Mouse (Mus musculus) common myeloid progenitor, adult 5-6 weeks (primary cell): ENCODE results near the gene Prr22. TPM values are rescaled to one million over a fixed set of nuclear protein-coding genes. Genes with fewer than 3 reads are reported as not detected.

Experiments used
- ATAC-seq: replicated peaks from 2 replicates; pipeline ENCODE4 v1.8.0; 2016; ENCODE audit warnings: low read depth, mild to moderate bottlenecking, moderate TSS enrichment, inconsistent platforms; ENCODE audit not compliant: poor library complexity, severe bottlenecking
- total RNA-seq: library from RNA; stranded (forward); fragments of 200-1000, 187-1606 nt; gene quantifications from 2 replicates; pipeline ENCODE4 v1.2.3, GENCODE M21; 2017

Gene Prr22
- total RNA-seq: 0.15 TPM in 1 of 2 replicates, not detected in the other

DNA sequence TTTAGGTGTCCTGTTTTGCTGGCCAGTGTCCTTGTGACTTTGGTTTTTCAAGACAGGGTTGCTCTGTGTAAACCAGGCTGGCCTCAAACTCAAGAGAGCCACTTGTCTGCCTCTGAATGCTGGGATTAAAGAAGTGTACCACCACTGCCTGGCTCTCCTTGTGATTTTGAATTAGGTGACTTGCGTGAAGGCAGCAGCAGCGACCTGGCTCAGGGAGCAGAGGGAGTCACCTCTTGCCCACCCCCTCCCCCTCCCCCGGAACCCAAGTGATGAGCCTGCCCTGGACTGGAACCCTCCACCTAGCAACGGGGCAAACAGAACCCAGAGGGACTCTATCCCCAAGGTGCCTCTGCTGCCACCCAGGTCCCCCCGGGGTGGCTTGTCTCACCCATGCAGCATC lies at the start of gene Prr22:
Gene Prr22 (plus strand): TSS at position 301 of the 400 bp plus-strand sequence.
- ATAC-seq: no peak

DNA sequence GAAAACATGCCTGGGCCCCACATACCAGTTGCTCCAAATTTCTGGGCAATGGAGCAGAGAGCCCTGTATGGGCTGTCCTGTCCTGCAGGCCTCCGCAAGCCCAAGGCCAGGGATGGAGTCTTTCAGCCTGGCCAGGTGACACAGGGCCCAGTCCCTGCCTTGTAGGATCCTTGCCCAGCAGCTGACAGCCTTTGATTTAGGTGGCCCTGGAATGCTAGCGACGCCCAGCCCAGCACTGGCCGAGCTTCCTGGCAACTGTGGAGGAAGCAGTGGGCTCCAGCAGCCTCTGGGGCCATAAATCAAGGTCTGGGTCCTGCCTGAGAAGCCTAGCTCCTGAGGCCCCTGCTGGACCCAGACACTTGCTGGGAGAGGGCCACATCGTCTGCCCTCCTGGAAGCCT lies 47.6 kb upstream of the Prr22 start:
- no peak for ATAC-seq

DNA sequence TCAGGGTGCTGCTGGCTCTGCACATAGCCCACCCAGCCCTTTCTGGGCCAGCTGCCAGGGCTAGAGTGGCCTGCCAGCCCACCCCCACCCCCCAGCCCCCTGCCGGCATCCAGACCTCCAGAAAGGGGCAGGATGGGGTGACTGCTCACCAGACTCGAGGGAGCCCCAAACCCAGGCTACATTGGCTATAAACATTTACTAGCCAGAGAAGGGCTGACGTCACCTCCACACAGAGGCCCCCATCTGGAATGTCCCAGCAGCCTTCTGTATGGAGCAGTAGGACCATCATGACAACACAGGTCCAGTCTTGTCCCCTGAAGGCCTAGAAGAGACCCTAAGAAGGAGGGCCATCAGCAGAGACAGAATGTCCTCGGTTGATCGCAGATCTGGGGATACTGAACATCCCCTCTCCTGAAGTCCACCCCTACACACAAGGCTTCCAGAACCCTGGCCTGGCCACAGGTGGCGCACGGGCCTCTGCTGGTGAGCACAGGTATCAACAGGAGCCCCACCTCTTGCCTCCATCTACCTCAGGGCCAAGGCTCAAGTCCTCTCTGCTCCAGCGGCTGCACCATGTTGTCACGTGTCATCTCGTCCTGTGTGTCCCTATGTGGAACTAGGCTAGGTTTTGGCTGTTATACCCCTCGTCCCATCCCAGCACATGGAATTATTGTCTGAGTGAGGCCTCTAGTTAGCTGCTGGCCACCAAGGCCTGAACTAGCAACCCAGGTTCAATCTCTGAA lies 46.5 kb upstream of the Prr22 start:
- no peak for ATAC-seq

DNA sequence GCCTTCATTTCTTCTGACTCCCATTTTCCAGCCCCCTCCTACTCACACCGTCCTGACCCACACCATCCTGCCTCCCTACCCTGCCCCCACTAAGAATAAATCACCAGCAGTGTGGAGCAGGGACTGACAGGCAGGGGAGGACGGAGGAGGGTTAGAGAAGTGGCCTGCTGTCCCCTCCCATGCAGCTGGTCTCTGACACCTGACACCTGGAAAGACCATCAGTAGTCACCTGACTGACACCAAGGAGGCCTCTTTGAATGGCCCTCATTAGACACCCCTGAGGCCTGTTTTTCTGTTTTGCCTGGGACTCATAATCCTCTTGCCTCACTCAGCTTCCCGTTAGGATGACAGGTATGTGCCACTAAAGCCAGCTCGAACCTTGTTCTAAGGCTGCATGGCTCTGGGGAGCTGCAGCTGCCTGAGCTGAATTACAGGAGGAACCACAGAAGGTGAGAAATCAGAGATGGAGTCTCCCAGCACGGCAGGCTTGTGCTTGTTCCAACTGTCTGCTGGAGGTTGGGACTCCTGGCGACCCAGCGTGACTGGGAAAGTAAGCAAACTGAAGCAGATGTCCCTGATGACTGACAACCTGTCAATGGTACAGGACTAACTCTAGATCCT lies 42.9 kb upstream of the Prr22 start:
- ATAC-seq: no peak

DNA sequence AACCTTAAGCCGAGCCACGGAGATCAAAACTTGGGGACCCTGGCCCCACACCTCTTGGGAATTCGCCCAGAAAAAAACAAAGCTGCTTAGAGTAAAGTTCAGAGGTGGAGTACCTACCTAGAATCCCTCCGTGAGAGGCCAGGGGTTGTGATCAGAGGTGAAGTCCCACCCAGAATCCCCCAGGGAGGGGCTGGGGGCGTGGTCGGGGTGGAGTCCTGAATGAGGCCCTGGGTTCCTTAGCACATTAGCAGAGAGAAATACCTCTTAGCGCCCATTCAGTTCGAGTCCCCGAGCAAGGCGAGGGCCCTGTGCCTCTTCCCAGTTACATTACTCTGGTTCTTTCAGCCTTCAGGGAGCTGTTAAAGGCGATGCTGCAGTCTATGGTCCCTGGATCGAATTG lies 42.4 kb upstream of the Prr22 start:
- no peak for ATAC-seq

DNA sequence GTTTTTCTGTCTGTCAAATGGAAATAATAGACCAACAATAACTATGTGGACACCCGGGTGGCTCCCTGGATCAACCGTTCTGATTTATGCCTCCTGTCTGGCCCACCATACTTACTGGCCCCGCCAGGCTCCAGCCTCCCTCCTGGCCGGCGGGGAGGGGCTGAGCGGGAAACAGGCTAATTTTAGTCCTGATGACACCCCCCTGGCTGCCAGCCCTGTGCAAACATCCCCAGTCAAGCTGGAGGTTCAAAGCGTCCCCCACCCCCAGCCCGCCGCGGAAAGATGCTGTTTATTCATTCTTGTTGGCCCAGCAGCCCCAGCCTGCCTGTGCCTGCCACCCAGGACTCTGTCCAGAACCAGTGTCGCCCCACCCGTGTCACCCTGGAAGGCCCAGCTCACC lies 41.9 kb upstream of the Prr22 start:
- ATAC-seq: no peak

DNA sequence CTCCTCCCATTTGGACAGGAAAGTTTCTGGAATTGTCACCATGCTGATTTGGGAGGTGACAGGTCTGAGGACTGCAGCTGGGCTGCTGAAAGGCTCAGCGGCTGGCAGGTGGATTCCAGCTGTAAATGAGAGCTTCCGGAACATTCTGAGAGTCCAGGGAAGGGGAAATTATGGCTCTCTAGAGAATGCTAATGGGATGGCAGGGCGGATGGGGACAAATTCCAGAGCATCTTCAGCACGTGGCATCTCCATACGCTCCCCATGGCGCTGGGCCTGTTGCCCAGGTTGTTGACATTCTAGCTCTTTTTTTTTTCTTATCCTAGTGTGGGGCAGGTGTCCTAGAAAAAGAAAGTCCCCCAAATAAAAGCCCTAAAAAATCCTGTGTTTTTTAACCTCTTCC lies 40.9 kb upstream of the Prr22 start:
- no peak for ATAC-seq

DNA sequence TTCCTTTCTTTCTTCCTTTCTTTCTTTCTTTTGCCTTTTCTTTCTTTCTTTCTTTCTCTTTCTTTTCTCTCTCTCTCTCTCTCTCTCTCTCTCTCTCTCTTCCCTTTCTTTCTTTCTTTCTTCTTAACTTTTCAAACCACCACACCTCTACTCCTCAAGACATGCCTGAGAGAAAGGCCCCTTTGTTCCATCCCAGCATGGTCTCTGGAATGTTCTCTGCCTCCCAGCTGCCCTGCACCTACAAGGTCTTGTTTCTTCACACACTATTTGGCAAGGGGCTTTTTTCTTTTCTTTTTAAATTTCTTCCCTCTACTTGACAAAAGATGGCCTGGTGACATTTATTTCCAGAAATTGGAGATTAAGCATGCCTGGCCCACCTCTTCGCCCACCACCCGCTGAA lies 40.4 kb upstream of the Prr22 start:
- ATAC-seq: no peak

DNA sequence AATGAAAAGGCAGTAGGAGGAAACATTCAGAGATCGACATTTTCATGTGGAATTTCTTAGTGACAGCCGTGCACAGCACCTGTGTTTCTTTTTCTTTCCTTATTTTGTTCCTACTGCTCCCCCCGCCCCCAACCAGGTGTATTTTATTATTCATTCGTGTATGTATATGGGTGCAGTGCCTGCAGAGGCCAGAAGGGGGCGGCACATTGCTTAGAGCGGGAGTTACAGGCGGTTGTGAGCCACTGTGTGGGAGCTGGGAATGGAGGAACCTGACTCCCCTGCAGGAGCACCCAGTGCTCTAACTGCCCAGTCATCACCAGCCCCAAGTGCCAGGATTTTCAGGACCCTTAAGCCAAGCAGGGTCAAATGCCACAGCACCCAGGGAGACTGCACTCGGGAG lies 33.5 kb upstream of the Prr22 start:
- peak; percentile 30; the same call in 1 of the 2 replicates for ATAC-seq

DNA sequence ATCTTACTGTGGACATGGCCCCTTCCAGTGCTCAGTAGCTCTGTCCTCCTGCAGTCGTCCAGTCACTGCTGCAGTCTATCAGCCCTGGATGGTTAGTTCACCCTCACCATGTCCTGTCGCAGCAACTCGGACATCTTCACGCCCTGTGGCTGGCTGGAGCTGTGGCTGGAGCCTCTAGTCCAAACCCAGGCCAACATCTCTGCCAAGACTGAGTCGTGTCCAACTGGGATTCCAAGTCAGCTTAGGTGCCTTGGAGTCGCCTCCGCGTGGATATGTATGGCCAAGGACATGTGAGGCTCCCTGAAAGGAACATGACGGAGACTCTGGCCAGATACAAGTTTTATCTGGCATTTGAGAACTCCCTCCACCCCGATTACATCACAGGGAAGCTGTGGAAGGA lies 31.8 kb upstream of the Prr22 start:
- no peak for ATAC-seq

DNA sequence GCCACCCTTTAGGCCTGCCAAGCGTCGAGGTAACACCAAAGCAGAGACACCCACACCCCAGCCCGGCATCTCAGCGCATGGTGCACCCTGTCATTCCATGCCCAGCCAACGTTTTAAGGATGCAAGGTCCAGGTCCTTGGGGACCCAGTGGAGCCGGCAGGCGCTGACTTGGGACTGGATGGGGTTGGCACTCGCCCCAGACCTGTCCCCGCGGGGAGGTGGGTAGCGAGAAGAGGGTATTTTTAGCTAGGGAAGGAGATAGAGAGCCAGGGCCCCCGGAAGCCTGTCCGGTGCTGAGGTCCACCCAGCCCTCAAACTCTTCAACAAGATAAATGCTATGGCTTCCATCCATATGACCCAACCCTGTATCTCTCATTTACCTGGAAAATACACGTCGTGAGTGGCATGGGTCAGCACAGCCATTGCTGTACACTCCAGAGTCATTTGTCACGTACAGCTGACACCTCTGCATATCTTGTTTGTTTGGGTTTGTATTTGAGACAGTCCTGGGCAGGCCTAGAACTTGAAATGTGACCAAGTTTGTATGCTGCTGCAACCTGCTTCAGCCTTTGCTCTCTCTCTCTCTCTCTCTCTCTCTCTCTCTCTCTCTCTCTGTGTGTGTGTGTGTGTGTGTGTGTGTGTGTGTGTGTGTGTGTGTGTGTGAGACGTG lies 29.8 kb upstream of the Prr22 start:
- ATAC-seq: no peak

DNA sequence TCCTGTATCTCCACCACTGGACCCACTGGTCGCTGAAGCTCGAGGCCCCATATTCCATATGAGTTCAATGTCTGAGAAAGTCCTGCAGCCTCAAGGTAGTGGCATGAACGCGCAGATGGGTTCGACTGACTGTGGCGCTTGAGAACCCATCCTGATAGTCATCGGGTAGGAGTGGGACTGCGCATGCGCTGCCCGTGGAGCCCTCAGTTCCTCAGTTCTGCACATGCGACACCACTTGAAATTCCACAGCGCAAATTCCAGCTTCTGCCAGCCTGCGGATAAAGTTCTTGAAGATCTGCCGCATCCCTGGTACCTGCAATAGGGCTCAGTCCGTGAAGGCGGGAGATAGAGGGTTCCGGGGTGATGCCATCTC lies 29.3 kb upstream of the Prr22 start:
- no peak for ATAC-seq

DNA sequence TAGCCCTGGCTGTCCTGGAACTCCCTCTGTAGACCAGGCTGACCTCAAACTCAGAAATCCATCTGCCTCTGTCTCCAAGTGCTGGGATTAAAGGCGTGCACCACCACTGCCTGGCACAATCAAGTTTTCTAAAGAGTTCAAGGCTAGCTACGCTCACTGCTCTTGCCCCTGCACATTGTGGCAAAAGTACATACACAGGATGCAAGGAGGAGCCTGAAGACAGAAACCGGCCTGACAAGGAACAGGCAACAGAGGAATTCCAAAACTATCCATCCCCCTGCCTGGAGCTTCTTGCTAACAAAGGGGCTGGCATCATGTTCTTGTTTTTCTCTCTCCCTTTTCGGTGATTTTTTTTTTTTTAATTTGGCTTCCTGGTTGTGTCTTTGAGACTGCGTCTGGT lies 25.9 kb upstream of the Prr22 start:
- no peak for ATAC-seq

DNA sequence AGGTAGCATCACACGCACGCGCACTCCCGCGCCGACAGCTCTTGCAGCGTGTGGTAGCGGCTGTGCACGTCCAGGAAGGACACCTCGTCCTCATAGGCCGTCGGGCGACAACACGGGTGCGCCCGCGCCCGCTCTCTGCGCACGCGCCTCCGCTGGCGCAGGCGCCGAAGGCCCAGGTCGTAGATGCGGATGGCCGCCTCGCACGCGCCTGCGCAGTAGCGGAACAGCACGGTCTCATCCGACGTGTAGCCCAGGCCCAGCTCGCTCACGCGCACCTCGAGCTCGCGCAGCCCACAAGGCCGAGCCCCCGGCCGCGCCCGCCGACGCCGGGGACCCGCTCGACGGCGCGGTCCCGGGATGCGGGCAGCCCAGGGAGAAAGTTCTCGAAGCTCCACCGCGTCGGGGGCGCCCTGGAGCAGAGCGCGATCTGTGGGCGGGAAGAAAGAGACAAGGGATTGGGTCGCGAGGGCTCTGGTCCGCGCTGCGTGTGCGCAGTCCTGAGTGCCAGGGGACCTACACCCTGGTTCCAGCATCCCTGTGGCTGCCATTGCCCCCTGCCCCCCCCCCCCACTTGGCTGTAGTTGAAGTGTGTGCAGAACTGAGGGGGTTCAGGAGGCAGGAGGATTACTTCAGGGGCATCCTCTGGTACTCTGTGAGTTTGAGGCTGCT lies 18.5 kb upstream of the Prr22 start:
- ATAC-seq: no peak

DNA sequence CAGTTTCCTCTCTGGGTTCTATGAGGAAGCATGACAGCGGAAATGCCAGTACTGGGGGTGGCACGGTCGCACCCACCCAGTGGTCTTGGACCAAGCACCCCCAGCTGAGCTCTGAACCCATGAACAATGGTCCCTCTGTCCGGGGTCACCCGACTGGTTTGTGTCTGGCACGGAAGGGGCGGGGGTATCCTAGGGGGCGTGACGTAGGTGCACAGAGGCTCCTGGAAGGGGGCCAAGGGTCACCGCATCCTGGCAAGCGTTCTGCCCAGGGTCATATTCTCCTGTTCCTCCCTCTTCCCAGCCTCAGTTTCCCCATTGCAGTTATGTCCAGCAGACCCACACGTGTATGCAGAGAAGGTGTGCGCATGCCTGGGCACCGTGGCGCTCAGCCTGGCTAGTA lies 16.6 kb upstream of the Prr22 start:
- no peak for ATAC-seq

DNA sequence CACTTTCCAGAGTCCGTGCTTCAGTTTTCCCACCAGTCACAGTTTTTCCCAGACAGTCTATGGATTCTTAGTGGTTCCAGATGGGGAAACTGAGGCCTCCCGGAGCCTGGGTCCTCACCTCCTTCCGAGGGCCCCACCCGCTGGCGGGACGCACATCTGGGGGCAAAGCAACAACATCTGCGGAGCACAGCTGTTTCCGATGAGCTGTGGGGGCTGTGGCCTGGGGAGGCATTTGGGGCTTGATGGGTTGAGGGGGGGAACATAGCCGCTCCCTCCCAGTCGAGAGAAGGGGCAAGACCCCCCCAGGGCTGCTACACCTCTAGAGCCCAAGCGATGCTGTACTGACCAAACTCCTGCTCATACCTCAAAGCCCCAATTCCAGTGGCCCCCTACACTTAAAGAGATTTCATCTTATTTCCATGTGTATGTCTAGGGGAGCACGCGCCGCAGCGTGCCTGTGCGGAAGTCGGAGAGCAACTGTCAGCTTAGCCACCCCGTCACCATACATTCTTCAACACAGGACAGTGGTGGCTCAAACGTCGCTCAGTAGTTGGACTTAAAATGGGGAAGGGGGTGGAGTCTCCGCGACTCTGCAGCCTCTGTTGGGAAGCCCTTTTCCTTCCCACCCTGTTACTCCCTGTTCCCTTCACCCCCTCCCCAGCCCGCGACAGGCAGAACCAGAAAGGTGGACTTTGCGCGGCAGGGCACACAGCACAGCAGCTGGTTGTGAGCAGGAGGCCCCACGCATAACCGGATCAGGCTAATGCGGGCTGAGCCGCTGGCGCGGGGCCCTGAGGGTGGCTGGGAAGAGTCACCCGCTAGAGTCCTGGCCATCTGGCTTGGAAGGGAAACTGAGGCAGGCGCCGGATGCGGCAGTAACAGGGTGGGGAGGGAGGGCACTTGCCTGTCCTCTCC lies 15.5 kb upstream of the Prr22 start:
- peak; percentile 50 for ATAC-seq

DNA sequence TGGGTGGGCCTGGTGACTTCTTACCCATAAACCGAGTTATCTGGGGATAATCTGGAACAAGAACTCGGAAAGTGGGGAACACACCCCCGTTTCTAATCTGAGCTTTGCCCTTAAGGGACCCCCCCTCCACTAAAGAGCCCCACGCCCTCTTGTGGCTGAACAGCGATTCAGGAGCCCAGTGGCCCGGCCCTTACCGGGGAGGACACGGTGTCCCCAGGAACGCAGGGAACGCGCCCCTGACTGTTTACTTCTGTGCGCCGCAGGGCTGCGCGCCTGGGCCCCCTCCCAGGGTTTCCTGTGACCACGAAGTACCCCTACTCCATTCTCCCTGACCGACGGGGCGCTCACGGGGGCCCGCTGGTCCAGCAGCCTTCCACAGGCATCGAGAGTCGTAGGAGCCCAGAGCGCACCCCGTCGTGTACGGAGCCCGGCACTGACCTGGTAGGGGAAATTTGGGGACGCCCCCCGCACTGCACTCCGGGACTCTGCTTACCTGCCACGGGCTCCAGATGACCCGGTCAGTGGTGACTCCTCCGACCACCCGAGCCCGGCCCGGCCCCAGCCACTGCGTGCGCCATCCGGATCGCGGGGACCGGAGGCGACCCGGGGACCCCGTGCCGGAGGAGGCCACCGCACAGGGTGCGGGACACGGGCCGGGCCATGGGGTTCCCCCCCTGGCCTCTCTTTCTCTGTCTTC lies 13.2 kb upstream of the Prr22 start:
- no peak for ATAC-seq

DNA sequence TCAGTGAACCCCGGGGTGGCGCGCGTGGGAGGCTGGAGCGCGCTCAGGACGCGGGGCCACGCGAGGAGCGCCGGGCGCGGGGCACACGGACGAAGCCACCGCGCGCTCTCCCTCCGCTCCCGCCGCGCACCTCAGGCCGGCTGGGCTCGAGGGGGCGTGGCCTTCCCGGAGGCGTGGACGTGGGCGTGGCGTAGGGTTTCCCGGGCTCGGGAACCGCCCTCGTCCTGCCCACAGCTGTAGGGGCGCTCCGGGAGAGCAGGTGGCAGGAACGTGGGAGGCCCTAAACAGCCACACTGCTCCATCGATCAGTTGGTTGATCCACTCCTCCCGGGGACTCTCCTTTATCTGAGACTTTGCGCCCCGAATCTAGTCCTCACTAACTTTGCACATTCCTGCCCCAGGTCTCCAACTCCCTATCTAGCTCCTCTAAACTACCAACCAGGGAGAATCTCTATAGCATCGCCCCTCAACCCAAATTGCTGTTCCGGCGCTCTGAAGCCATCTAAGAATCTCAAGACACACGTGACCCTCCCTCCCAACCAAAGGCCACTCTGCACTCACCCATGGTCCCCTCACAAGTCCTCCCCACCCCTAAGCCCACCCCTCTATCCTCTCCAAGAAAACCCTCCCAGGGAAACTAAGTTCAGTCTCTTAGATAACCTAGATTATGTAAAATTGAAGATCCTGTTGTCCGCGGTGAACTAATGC lies 12.5 kb upstream of the Prr22 start, which contains the start of gene Nrtn:
Gene Nrtn (minus strand): TSS at position 115 of the 708 bp plus-strand sequence.
- peak; percentile 46 for ATAC-seq

DNA sequence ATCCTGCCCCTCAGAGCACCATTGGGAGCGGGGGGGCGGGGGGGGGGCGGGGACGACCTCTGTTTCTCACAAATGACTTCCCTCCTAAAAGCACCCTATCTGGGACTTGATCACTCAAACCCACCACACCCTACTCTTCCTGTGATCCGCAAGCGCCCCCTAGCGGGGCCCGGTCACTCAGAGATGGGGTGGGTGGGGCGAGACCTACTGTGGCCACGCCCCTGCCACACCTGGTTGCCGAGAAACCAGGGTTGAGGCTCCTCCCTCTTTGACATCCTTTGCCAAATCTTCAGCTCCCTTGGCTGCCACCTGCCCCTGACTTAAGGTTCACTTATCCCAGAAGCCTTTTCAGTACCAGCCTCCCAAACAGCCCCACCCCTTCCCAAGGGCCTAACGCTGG lies 11.9 kb upstream of the Prr22 start:
- peak; percentile 7; the same call in 1 of the 2 replicates for ATAC-seq
